Mouse (Mus musculus): Measurements from ENCODE around the gene Slc30a7. TPM values are rescaled to one million over a fixed set of nuclear protein-coding genes. Genes with fewer than 3 reads are reported as not detected.

The Slc30a7 gene
- polyA plus RNA-seq, 1 experiment from 2014 or later, result 27.8 TPM

DNA sequence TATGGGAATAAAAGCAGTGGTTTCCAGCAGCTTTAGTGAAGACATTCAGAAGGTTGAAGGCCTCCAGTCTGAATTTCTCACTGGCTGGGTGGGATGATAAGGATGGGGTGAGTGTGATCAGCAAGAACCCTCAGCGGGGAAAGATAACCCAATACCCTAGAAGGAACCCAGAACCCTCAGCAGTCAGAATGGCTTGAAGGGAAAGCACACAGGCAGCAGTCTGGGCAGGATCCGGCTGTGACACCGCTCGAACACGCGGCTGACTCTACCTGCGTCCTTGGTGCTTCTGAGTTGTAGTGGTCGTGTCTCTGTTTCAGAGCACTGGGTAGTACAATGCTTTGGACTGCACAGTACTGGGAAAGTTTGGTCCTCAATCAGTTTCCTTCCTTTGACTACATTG, 60.9 kb downstream of the Slc30a7 start:
- Histone ChIP-seq H3K4me1 (replicated peaks; ENCODE audit: control insufficient read depth, insufficient read depth, low read length) (no peaks in the 10 kb centered on the region), H3K9me3 (ENCODE audit: control insufficient read depth, low read length) (no peaks in the 10 kb centered on the region), H3K27ac (ENCODE audit: low read depth, low read length) (no peak overlapping the region), H3K27me3 (replicated peaks; ENCODE audit: control insufficient read depth, insufficient read depth, low read length) (no peaks in the 10 kb centered on the region), H3K9ac (ENCODE audit: low read depth, low read length) (no peak overlapping the region), H3K36me3 (ENCODE audit: control insufficient read depth, insufficient read depth, low read length) (peaks cover 18% of the 10 kb centered on the region), H3K4me3 (ENCODE audit: low read depth, low read length) (no peak overlapping the region), H3K4me2 (no peak overlapping the region)
- ATAC-seq (replicated peaks; ENCODE audit: low FRiP score) (peak; percentile 57), DNase-seq (ENCODE audit: low spot score) (no peak)
- WGBS, result 89% methylated on average over 8 of the region's 8 CpGs

DNA sequence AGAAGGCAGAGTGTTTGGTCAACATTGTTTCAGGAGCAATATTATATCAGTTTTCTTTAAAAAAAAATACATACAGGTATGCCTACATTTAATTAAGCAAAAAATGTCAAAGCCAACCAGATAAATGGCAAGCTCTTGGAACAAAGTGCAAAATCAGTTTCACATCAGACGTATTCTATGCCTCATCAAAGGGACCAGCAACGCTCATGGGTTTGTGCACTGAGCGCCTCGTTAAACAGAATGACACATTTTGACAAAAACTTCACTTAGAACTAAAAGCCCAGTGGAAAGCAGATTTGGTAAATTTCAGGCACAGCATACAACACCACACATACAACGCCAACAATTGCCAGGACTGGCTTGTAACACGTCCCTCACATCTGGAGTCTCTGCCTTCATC, 62.8 kb downstream of the Slc30a7 start:
- Histone ChIP-seq H3K4me3 (ENCODE audit: low read depth, low read length) (no peak overlapping the region), H3K4me1 (replicated peaks; ENCODE audit: control insufficient read depth, insufficient read depth, low read length) (no peaks in the 10 kb centered on the region), H3K36me3 (ENCODE audit: control insufficient read depth, insufficient read depth, low read length) (peaks cover 18% of the 10 kb centered on the region; the same call in 1 of the 2 replicates), H3K9me3 (ENCODE audit: control insufficient read depth, low read length) (no peaks in the 10 kb centered on the region), H3K27ac (ENCODE audit: low read depth, low read length) (no peak overlapping the region), H3K9ac (ENCODE audit: low read depth, low read length) (no peak overlapping the region), H3K4me2 (no peak overlapping the region), H3K27me3 (replicated peaks; ENCODE audit: control insufficient read depth, insufficient read depth, low read length) (no peaks in the 10 kb centered on the region)
- ATAC-seq (replicated peaks; ENCODE audit: low FRiP score) (no peak), DNase-seq (ENCODE audit: low spot score) (no peak)
- WGBS, result 91% methylated on average over 6 of the region's 6 CpGs

DNA sequence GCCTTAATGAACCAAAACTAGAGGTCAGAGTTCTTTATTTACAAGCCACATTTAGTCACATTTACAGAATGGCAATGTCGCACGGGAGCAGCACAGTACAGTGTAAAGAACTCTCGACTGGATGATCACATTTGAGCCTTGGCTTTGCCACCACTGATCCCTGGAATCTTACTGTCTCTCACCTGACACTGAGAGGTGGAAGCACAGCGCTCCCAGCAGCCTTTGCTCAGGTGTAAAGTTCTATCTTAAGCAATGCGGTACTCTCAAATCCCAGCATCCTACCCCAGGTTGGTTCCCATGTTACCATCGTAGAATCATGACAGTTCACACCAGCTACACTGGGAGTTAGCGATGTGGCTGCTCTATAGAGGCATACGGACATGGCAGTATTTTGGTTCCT, 65.7 kb downstream of the Slc30a7 start:
- H3K36me3 ChIP-seq (ENCODE audit: control insufficient read depth, insufficient read depth, low read length), result peaks cover 21% of the 10 kb centered on the region
- no peak overlapping the region for H3K4me3 ChIP-seq (ENCODE audit: low read depth, low read length)
- DNase-seq (ENCODE audit: low spot score), result no peak
- no peak overlapping the region for H3K9ac ChIP-seq (ENCODE audit: low read depth, low read length)
- no peak for ATAC-seq (replicated peaks; ENCODE audit: low FRiP score)
- no peak overlapping the region for H3K27ac ChIP-seq (ENCODE audit: low read depth, low read length)
- WGBS, result 92% methylated on average over 8 of the region's 8 CpGs
- no peaks in the 10 kb centered on the region for H3K27me3 ChIP-seq (replicated peaks; ENCODE audit: control insufficient read depth, insufficient read depth, low read length)
- H3K4me1 ChIP-seq (replicated peaks; ENCODE audit: control insufficient read depth, insufficient read depth, low read length), result no peaks in the 10 kb centered on the region
- no peaks in the 10 kb centered on the region for H3K9me3 ChIP-seq (ENCODE audit: control insufficient read depth, low read length)
- H3K4me2 ChIP-seq, result no peak overlapping the region

DNA sequence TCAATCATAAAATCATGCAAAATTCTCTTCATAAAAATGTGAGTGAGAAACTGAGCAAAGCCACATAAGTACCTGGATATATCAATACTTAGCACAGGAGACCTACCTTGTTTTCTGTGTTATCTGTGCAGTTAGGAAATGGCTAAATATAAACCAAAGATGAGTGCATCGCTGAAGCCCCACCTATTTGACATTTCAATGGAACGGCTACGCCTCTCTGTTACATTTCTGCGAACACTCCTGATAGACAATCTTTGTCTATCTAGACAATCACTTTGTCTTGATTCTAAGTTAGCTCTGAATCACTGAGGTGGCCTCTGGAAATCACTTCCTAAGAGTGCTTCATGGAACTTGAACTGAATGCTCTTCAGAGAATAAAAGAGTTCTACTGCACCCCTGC, 66.7 kb downstream of the Slc30a7 start:
- no peaks in the 10 kb centered on the region for H3K9me3 ChIP-seq (ENCODE audit: control insufficient read depth, low read length)
- no peaks in the 10 kb centered on the region for H3K4me1 ChIP-seq (replicated peaks; ENCODE audit: control insufficient read depth, insufficient read depth, low read length)
- peaks cover 21% of the 10 kb centered on the region for H3K36me3 ChIP-seq (ENCODE audit: control insufficient read depth, insufficient read depth, low read length)
- no peaks in the 10 kb centered on the region for H3K27me3 ChIP-seq (replicated peaks; ENCODE audit: control insufficient read depth, insufficient read depth, low read length)
- 91% methylated on average over 4 of the region's 4 CpGs for WGBS
- H3K4me2 ChIP-seq, result no peak overlapping the region
- H3K4me3 ChIP-seq (ENCODE audit: low read depth, low read length), result no peak overlapping the region
- ATAC-seq (replicated peaks; ENCODE audit: low FRiP score), result no peak
- DNase-seq (ENCODE audit: low spot score), result no peak
- no peak overlapping the region for H3K27ac ChIP-seq (ENCODE audit: low read depth, low read length)
- no peak overlapping the region for H3K9ac ChIP-seq (ENCODE audit: low read depth, low read length)

DNA sequence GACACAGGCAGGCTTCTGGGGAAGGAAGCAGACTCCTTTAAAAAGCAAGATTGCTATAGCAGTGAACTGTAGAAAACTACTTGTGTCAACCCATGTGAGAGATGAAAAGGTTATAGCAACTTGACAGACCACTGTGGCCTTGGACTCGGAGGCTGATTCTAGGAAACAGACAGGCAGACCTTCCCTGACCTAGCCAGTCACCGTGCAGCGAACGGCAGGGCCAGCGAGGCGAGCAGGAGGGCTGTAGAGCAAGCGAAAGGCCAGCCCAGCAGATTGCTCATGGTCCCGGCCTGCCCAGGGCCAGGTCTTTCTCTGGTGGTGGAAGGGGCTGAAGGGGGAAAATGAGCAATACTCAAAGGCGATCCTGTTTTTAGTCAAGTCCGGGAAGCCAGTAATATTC, 69.4 kb downstream of the Slc30a7 start:
- Histone ChIP-seq H3K4me1 (replicated peaks; ENCODE audit: control insufficient read depth, insufficient read depth, low read length) (no peaks in the 10 kb centered on the region), H3K27me3 (replicated peaks; ENCODE audit: control insufficient read depth, insufficient read depth, low read length) (no peaks in the 10 kb centered on the region), H3K9me3 (ENCODE audit: control insufficient read depth, low read length) (no peaks in the 10 kb centered on the region), H3K27ac (ENCODE audit: low read depth, low read length) (no peak overlapping the region), H3K4me2 (no peak overlapping the region), H3K9ac (ENCODE audit: low read depth, low read length) (no peak overlapping the region), H3K4me3 (ENCODE audit: low read depth, low read length) (no peak overlapping the region), H3K36me3 (ENCODE audit: control insufficient read depth, insufficient read depth, low read length) (peaks cover 9% of the 10 kb centered on the region)
- 87% methylated on average over 10 of the region's 10 CpGs for WGBS
- DNase-seq (ENCODE audit: low spot score) (no peak), ATAC-seq (replicated peaks; ENCODE audit: low FRiP score) (no peak)

DNA sequence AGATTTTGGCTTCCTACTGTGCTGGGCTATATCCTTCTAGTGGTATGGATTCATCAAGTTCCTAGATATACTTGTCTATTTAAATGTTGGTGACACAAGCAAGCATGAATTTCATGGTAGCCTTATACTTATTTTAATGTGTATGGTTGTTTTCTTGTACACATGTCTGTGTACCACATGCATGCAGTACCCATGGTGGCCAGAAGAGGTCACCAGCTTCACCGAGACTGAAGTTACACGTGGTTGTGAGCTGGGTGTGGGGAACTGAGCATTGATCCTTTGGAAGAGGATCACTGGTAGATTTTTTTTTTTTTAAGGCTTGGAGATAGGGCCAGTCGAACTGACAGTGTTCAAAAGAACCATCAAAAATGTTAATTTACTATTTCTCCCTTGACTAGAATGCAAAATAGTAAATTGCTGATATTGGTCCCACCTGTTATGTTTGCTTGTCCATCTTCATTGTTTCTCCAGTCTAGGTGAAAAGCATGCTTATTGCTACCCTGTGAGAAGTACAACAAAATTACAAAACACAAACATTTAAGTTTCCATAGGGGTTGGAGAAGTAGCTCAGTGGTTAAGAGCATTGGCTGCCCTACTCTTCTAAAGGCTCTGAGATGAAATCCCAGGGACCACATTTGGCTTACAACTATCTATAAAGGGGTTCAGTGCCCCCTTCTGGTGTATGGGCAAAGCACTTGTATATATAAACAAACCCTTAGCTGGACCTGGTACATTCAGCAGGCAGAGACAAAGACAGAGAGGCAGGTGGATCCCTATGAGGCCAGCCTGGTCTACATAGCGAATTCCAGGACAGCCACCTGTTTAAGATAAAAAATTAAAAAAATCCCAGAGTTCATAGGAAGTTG, 70.2 kb downstream of the Slc30a7 start:
- no peaks in the 10 kb centered on the region for H3K27me3 ChIP-seq (replicated peaks; ENCODE audit: control insufficient read depth, insufficient read depth, low read length)
- no peaks in the 10 kb centered on the region for H3K9me3 ChIP-seq (ENCODE audit: control insufficient read depth, low read length)
- H3K4me2 ChIP-seq, result no peak overlapping the region
- peak; percentile 56 for ATAC-seq (replicated peaks; ENCODE audit: low FRiP score)
- H3K9ac ChIP-seq (ENCODE audit: low read depth, low read length), result no peak overlapping the region
- H3K27ac ChIP-seq (ENCODE audit: low read depth, low read length), result no peak overlapping the region
- peaks cover 5% of the 10 kb centered on the region for H3K36me3 ChIP-seq (ENCODE audit: control insufficient read depth, insufficient read depth, low read length)
- 46% methylated on average over 4 of the region's 4 CpGs for WGBS
- no peak overlapping the region for H3K4me3 ChIP-seq (ENCODE audit: low read depth, low read length)
- DNase-seq (ENCODE audit: low spot score), result peak; percentile 44
- no peaks in the 10 kb centered on the region for H3K4me1 ChIP-seq (replicated peaks; ENCODE audit: control insufficient read depth, insufficient read depth, low read length)

DNA sequence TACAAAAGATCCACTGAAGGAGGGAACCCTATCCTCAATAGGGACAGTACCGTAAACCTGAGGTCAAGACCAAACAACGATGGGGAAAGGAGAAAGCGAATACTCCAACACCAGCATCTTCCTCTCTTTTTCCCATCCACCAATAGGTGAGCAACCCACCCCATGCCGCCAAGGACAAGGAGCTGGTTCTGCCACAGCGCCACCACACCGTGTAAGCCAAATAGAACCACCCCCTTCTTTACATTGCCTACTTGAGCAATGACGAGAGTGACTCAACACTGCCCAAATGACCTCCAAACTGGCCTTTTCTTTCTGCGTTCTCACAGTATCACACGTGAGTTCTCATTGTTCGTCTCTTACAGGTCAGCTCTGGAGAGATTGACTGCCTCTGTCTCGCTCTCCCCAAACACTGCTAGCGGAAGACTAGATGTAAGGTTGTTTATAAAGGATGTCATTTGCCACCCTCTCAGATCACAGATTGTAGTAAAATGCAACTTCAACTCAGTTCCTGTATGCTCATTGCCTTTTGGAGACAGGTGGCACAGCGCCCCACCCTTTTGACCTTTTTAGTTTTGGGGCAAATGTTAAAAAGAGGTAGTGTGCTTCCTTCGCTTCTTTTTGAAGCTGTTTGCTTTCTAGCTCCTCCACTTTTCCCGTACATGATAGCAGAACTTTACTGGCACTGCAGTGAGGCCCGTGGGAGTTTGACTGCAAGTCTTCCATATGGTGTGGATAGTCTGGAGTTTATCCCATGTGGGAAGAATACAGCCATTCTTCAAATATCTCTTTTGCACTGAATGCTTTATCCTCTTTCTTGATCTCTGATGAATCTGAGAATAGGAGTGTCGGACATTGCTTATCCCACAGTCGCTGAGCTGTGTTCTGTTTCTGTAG, 73.7 kb downstream of the Slc30a7 start:
- DNase-seq (ENCODE audit: low spot score) (no peak), ATAC-seq (replicated peaks; ENCODE audit: low FRiP score) (no peak)
- peaks cover 6% of the 10 kb centered on the region for H3K36me3 ChIP-seq (ENCODE audit: control insufficient read depth, insufficient read depth, low read length)
- H3K4me3 ChIP-seq (ENCODE audit: low read depth, low read length), result no peak overlapping the region
- no peak overlapping the region for H3K27ac ChIP-seq (ENCODE audit: low read depth, low read length)
- no peaks in the 10 kb centered on the region for H3K9me3 ChIP-seq (ENCODE audit: control insufficient read depth, low read length)
- H3K9ac ChIP-seq (ENCODE audit: low read depth, low read length), result no peak overlapping the region
- 87% methylated on average over 18 of the region's 18 CpGs for WGBS
- H3K4me1 ChIP-seq (replicated peaks; ENCODE audit: control insufficient read depth, insufficient read depth, low read length), result no peaks in the 10 kb centered on the region
- no peaks in the 10 kb centered on the region for H3K27me3 ChIP-seq (replicated peaks; ENCODE audit: control insufficient read depth, insufficient read depth, low read length)
- H3K4me2 ChIP-seq, result no peak overlapping the region

DNA sequence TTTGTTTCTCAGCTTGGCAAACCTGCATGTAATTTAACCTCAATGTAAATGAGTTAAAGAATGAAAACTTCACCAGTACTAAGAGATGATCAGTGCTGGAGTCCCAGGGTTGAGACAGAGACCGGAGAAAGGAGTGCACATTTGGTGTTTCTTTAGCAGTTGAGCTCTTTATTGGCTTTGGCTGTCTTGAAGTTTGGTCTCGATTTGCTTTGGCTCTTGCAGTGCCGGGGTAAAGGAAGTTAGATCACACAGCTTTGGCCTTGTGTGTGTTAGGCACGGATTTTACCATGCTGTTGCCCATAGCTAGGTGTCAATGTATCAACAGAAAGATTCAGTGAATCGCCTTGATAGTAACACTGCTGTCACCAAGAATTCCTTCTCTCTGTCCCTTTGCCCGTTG, 75.5 kb downstream of the Slc30a7 start:
- Histone ChIP-seq H3K9ac (ENCODE audit: low read depth, low read length) (no peak overlapping the region), H3K4me1 (replicated peaks; ENCODE audit: control insufficient read depth, insufficient read depth, low read length) (no peaks in the 10 kb centered on the region), H3K27ac (ENCODE audit: low read depth, low read length) (no peak overlapping the region), H3K36me3 (ENCODE audit: control insufficient read depth, insufficient read depth, low read length) (peaks cover 11% of the 10 kb centered on the region), H3K9me3 (ENCODE audit: control insufficient read depth, low read length) (no peaks in the 10 kb centered on the region), H3K4me3 (ENCODE audit: low read depth, low read length) (no peak overlapping the region), H3K4me2 (no peak overlapping the region), H3K27me3 (replicated peaks; ENCODE audit: control insufficient read depth, insufficient read depth, low read length) (no peaks in the 10 kb centered on the region)
- 88% methylated on average over 6 of the region's 6 CpGs for WGBS
- ATAC-seq (replicated peaks; ENCODE audit: low FRiP score) (no peak), DNase-seq (ENCODE audit: low spot score) (no peak)
